Mouse (Mus musculus): ENCODE data around the gene Snx17.

Snx17 gene

DNA sequence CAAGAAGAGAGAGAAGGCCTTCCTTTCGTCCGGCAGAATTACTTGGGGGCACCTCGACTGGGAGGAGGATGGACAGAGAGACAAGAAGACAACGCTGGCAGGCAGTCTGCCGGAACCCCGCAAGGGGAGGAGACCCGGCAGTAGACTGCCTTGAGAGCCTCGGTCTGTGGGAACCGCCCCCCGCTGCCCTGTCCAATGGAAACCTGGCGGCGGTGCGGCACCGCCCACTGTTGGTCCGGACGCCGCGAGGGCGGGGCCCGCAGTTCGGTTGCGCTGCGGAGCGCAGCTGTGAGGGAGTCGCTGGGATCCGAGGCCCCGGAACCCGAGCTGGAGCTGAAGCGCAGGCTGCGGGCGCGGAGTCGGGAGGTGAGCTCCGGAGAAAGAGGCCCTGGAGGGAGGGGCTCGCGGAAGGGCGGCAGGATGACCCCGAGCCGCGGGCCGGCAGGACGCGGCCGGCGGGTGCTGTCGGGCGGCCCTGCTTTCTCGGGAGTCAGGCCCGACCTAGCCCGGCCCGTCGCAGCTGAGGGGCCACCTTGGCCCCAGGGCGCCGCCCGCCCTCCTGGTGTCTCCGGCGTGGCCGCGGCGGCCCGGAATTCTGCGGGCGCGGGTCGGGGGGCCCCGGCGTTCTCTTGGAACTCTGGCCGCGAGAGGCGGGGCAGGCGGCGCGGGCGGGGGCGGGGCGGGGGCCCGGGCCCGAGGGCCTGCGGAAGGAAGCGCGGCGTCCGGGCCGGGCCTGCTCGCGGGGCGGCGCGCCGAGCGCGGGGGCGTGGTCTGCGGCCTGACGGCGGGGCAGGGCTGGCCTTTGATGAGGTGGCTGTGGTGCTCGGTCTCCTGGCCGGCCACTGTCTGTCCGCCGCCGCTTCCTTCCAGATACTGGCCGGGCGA, 47.9 kb downstream of the Snx17 start, which contains the start of the genes Nrbp1 and Gm9970:
Gene Nrbp1 (plus strand): TSS at position 228 of the 885 bp plus-strand sequence.
Gene Gm9970 (minus strand): TSS at position 596 of the 885 bp plus-strand sequence.
- peak; percentile 95 for DNase-seq

DNA sequence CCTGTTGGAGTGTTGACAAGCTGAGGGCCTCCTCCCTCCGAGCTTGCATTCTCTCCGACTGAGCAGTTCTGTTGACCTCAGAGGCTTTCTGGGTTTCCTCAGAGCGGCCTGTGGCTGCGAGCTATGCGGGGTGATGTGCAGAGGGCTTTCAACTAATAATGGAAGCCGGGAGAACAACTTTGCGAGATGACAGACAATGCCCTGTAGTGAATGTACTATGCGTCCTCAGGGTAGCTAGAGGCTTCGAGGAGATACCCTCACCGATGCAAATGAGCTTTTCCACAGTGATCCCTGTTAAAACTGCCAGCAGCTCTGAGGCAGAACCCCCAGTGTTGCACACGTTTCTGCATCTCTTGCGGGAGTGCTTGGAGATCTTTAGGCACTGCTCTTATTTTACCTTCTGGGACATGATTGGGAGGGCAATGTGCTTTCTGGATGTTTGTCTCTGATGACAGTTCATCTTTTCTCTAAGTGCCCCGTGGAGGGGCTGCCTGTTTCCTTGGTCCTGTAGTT, 48.6 kb downstream of the Snx17 start:
- no peak for DNase-seq

DNA sequence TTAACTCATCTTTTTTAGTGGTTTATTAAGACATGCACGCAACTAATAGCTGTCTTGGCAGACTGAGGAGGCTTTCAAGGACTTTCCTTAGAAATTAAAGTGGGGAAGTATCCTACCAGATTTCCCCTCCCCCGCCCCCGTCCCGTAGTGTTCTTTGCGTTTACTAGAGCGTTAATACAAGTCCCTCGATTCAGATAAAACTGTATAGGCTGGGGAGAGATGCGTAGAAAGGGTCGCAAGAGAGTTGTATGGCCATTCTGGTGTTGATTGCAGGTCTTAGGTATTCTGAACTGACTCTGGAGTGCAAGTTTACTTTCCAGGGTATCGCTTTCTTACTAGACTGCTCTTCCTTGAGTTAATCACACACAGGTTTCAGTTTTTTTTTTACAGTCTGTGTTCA, 49.2 kb downstream of the Snx17 start:
- DNase-seq, result no peak

Measured in B cell, adult 2 months (primary cell).